Mouse (Mus musculus) erythroblast, embryonic 14.5 days (primary cell): ENCODE results near the gene Ly6c1.

Experiments used
- GATA1 ChIP-seq: IDR thresholded peaks from 2 replicates; pipeline ENCODE4 v1.6.1; 2012; ENCODE audit warnings: low read length, inconsistent platforms, mixed read lengths
- TAL1 ChIP-seq: IDR thresholded peaks from 3 replicates; pipeline ENCODE4 v1.6.1; 2012; ENCODE audit warnings: low read length, inconsistent platforms, mixed read lengths

DNA sequence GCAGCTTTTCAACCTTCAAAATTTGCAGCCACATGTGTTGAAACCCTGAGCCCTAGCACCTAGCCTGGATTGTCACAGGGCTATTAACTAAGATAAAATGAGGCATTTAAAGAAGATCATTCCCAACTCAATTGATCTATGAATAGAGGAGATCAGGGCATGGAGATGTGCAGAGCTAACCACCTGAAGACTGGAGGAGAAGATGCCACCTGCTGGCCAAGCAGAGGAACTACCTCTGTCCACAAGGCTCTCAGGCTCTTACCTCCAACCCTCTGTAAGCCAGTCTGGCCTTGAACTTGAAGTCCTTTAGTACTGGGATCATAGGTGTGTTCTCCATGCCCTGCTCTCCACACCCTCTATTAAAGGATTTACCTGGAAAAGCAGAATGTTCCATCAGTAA lies 11.9 kb upstream of the Ly6c1 start:
- TF ChIP-seq TAL1, result no peak
- TF ChIP-seq GATA1, result no peak
